Mouse (Mus musculus) intestine, postnatal 0 days (tissue): Measurements from ENCODE around the gene Hpcal1. TPM values are rescaled to one million over a fixed set of nuclear protein-coding genes. Genes with fewer than 3 reads are reported as not detected.
A peak's percentile ranks its signal among the peaks of the same experiment; 100 is the strongest.

Experiments used
- ATAC-seq: fragments of 200-750 bp; cut with Nextera tagmentation; 2 replicates; pipeline ENCODE4 v1.8.0; 2017; ENCODE audit warnings: mild to moderate bottlenecking, moderate TSS enrichment, moderate library complexity
- H3K27ac ChIP-seq: fragments of 300-500 bp; sonication (generic); 2 replicates; pipeline ENCODE4 v1.5.1; 2014; ENCODE audit warnings: mild to moderate bottlenecking, low read depth, low read length, moderate library complexity
- H3K27me3 ChIP-seq: fragments of 300-500 bp; sonication (generic); replicated peaks from 2 replicates; pipeline ENCODE4 v1.6.1; 2014; ENCODE audit warnings: low read length, mixed read lengths; ENCODE audit not compliant: control insufficient read depth, insufficient read depth
- H3K36me3 ChIP-seq: fragments of 300-500 bp; sonication (generic); 2 replicates; pipeline ENCODE4 v1.6.1; 2014; ENCODE audit warnings: mild to moderate bottlenecking, moderate library complexity; ENCODE audit not compliant: control insufficient read depth, insufficient read depth
- H3K4me1 ChIP-seq: fragments of 300-500 bp; sonication (generic); replicated peaks from 2 replicates; pipeline ENCODE4 v1.6.1; 2014; ENCODE audit warnings: antibody characterized with exemption, low read length, mixed read lengths; ENCODE audit not compliant: control insufficient read depth, insufficient read depth
- H3K4me2 ChIP-seq: fragments of 300-500 bp; sonication (generic); replicated peaks from 2 replicates; pipeline ENCODE4 v1.6.1; 2014; ENCODE audit warnings: low read depth, mild to moderate bottlenecking, moderate library complexity
- H3K4me3 ChIP-seq: fragments of 300-500 bp; sonication (generic); 2 replicates; pipeline ENCODE4 v1.5.1; 2014; ENCODE audit warnings: low read depth, low read length
- H3K9ac ChIP-seq: fragments of 300-500 bp; sonication (generic); 2 replicates; pipeline ENCODE4 v1.6.1; 2014; ENCODE audit warnings: mild to moderate bottlenecking, low read depth, low read length
- H3K9me3 ChIP-seq: fragments of 300-500 bp; sonication (generic); 2 replicates; pipeline ENCODE4 v1.6.1; 2016; ENCODE audit warnings: mixed run types; ENCODE audit not compliant: control insufficient read depth
- CTCF ChIP-seq: sonication (generic); IDR thresholded peaks from 2 replicates; pipeline ENCODE4 v1.5.1; 2016; ENCODE audit warnings: low read depth, mild to moderate bottlenecking, control low read depth, antibody characterized with exemption, moderate library complexity
- WGBS: fragments of 180-500 bp; shearing (Covaris S2); extraction: QIAGEN DNeasy Blood & Tissue Kit; methylation state at CpG from one replicate; pipeline ENCODE4 v1.1.7; 2014; 5-methylcytosine and 5-hydroxymethylcytosine counted together
- polyA plus RNA-seq: library from polyadenylated mRNA; unstranded; fragments of >200 nt; fragmentation: Nextera tagmentation; extraction: Ambion mirVana; gene quantifications from 2 replicates; pipeline ENCODE4 v1.2.1, GENCODE M21; 2015

Gene Hpcal1
- polyA plus RNA-seq, 1 experiment from 2014 or later, result 32.3 TPM

DNA sequence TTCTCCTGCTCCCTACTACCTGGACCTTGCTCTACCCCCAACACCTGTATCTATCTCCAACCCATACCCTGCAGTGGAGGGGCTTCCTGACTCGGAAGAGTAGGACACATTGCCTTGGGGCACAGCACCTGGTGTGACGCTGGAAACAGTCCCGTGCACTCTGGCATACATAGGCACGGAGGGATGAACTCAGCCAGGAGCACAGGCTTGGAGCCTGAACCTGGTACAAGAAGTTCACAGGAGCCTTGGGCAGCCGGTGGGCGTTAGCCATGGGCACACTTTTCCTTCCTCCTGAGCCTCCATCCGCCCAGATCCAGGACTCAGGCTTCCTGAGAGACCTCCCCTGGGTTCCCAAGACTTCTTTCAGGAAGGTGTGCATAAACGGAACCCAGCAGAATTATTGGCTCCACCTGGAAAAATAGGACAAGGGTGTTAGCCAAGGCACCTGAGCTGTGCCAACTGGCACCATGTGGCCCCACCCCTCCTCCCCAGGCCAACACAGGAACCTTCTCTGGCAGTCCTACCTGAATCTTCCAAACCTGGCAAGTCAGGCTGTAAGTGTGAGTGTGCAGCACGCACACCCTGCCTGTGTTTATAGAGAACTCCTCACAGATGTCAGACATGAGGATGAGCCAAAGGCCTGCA is 26.5 kb upstream of the Hpcal1 start:
- ATAC-seq, result no peak
- Histone ChIP-seq H3K27me3 (no peaks in the 10 kb centered on the region), H3K9ac (no peak overlapping the region), H3K4me1 (no peaks in the 10 kb centered on the region), H3K4me2 (no peak overlapping the region), H3K36me3 (no peaks in the 10 kb centered on the region), H3K4me3 (no peak overlapping the region), H3K27ac (no peak overlapping the region), H3K9me3 (no peaks in the 10 kb centered on the region)
- no peak for TF ChIP-seq CTCF
- WGBS, result 84% methylated on average over 9 of the region's 9 CpGs

DNA sequence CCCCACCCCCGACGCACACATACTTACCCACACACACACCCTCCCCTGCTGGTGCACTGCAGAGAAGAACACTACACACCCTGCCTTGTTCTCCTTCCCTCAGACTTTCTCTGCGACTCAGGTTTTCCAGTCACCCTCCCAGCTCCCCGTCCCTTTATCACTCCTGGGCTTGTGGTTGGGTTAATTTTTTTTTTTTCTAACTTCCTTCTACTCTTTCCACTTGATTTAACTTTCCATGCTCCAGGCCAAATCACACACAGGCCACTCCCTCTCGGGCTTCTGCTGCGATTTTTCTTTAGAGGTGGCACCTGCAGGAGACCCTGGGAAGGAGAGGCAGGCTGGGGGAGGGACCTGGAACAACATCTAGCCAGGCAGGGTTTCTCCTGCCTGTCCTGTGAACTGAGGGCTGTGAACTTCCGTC is 24.7 kb upstream of the Hpcal1 start:
- H3K4me3 ChIP-seq, result no peak overlapping the region
- H3K9me3 ChIP-seq, result no peaks in the 10 kb centered on the region
- H3K4me1 ChIP-seq, result no peaks in the 10 kb centered on the region
- no peak for TF ChIP-seq CTCF
- no peaks in the 10 kb centered on the region for H3K27me3 ChIP-seq
- ATAC-seq, result peak; percentile 51
- no peaks in the 10 kb centered on the region for H3K36me3 ChIP-seq
- no peak overlapping the region for H3K4me2 ChIP-seq
- no peak overlapping the region for H3K27ac ChIP-seq
- WGBS, result 23% methylated on average over 7 of the region's 7 CpGs
- H3K9ac ChIP-seq, result no peak overlapping the region

DNA sequence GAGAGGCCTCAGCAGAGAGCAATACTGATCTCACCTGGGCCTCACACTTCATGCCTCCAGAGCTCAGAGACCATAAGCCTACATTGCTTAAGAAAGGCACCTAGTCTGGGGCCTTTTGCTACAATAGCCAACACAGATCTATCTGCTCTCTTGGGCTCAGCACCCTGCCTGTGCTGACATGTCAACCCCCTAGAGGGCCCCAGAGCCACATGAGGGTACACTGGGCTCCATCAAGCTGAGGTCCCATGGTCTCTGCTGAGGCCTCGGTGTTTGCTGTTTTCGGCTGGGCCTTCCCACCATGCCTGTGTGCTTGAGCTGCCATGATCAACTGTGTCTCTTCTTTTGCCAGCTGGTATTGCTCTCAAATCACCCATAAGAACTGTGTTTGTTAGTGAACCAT is 24.0 kb upstream of the Hpcal1 start:
- 0 out of 2 replicates have a peak, but pooled peaks have one; percentile 26 for ATAC-seq
- Histone ChIP-seq H3K4me2 (no peak overlapping the region), H3K36me3 (no peaks in the 10 kb centered on the region), H3K9ac (no peak overlapping the region), H3K9me3 (no peaks in the 10 kb centered on the region), H3K4me1 (no peaks in the 10 kb centered on the region), H3K4me3 (no peak overlapping the region), H3K27me3 (no peaks in the 10 kb centered on the region), H3K27ac (no peak overlapping the region)
- WGBS, result 84% methylated on average over 2 of the region's 2 CpGs
- peak; percentile 67 for TF ChIP-seq CTCF

DNA sequence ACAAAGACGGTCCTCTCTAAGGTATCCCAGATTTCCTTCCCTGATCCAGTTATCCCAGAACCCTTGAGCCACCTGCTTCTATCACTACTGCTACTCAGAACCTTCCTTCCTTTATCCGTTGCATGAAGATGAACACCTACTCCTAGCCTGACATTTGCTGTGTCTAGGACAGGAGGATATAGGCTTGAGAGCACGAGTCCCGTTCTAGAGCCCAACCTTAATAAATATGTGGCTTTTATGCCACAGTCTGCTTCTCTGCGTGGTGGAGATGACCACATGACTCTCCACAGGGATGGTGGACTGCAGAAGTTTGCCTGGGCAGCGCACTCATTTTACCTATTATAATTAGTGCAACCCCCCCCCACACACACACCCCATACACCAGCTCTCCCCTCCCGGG is 16.9 kb upstream of the Hpcal1 start:
- H3K9ac ChIP-seq, result no peak overlapping the region
- H3K4me2 ChIP-seq, result no peak overlapping the region
- no peaks in the 10 kb centered on the region for H3K4me1 ChIP-seq
- TF ChIP-seq CTCF, result no peak
- H3K27me3 ChIP-seq, result no peaks in the 10 kb centered on the region
- WGBS, result 59% methylated on average over 7 of the region's 7 CpGs
- ATAC-seq, result no peak
- H3K36me3 ChIP-seq, result no peaks in the 10 kb centered on the region
- no peaks in the 10 kb centered on the region for H3K9me3 ChIP-seq
- H3K27ac ChIP-seq, result no peak overlapping the region
- H3K4me3 ChIP-seq, result no peak overlapping the region

DNA sequence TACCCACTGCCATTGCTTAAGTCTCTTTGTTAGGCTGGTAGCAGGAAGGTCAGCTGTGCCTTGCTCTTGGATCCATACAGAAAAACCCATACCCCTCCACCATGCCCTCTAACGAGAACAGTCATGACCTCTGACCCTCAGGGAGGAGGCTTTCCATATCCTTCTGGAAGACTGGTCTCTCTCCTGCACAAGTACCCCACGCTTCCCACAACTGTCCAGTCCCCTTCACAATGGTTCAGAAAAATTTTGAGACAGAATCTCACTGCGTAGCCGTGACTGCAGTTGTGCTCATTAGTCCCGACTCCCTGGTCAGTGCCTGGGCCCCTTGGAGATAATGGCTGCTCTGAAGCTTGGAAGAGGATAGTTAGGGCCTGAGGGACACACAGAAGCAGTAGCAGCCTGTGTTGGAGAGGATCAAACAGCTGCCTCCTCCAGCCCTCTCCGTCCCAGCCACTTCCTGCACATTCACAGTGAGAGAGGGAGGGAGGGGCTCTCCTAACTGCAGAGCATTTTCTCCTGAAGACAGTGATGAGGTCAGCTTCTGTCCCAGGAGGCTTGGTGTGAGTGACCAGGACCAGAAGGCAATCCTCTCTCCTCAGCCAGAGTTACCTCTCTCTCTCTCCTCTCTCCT is 16.4 kb upstream of the Hpcal1 start:
- no peak for TF ChIP-seq CTCF
- H3K4me3 ChIP-seq, result no peak overlapping the region
- H3K4me2 ChIP-seq, result no peak overlapping the region
- no peaks in the 10 kb centered on the region for H3K27me3 ChIP-seq
- no peak for ATAC-seq
- no peak overlapping the region for H3K27ac ChIP-seq
- WGBS, result 51% methylated on average over 6 of the region's 6 CpGs
- H3K36me3 ChIP-seq, result no peaks in the 10 kb centered on the region
- no peak overlapping the region for H3K9ac ChIP-seq
- H3K9me3 ChIP-seq, result no peaks in the 10 kb centered on the region
- no peaks in the 10 kb centered on the region for H3K4me1 ChIP-seq

DNA sequence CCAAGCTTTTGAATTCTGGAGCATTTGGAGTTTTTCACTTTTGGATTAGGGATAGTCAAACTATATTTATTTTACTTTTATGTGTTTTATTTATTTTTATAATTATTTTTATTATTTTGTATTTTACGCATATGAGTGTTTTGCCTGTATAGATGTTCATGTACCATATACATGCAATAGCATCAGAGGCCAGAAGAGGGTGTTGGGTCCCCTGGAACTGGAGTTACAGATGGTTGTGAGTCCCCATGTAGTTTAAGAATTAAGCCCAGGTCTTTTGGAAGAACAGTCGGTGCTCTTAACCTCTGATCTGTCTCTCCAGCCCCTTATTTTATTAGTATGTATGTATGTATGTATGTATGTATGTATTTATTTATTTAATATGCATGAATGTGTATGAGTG is 12.9 kb upstream of the Hpcal1 start:
- WGBS, result 83% methylated on average over 2 of the region's 2 CpGs
- no peaks in the 10 kb centered on the region for H3K4me1 ChIP-seq
- no peak overlapping the region for H3K4me3 ChIP-seq
- H3K27ac ChIP-seq, result no peak overlapping the region
- no peak overlapping the region for H3K9ac ChIP-seq
- H3K9me3 ChIP-seq, result no peaks in the 10 kb centered on the region
- H3K27me3 ChIP-seq, result no peaks in the 10 kb centered on the region
- ATAC-seq, result no peak
- H3K4me2 ChIP-seq, result no peak overlapping the region
- no peaks in the 10 kb centered on the region for H3K36me3 ChIP-seq
- peak; percentile 53 for TF ChIP-seq CTCF
